In genomic region chr13:92757972-92758585, GRCm38 (mm10) we compare ENCODE assay signal across 21 mouse cellular contexts. TPM values are rescaled to one million over a fixed set of nuclear protein-coding genes. Genes with fewer than 3 reads are reported as not detected.
DNase-seq lines count a peak whose midpoint lies in the region; ATAC-seq lines count a peak whose summit lies in the region.
"Had no signal": no experiment of that assay in that cellular context is flagged by ENCODE, and none has a peak within 500 bp of the region (broad histone marks: within the 10 kb centered on the region; RNA-seq: fewer than 3 reads in every experiment).

No protein-coding gene starts in this region.

- peaks cover 45% of the 10 kb centered on the region; the same call in 1 of the 2 replicates for H3K36me3 ChIP-seq in heart, embryonic 10.5 days
- H3K36me3 ChIP-seq in heart, embryonic 14.5 days (ENCODE audit: control insufficient read depth, insufficient read depth, low read length), result 0 out of 2 replicates have a peak, but pooled peaks cover 8% of the 10 kb centered on the region
- no peaks in the 10 kb centered on the region for H3K36me3 ChIP-seq in heart, embryonic 16.5 days (ENCODE audit: control insufficient read depth, insufficient read depth)
- no peaks in the 10 kb centered on the region for H3K36me3 ChIP-seq in limb, embryonic 10.5 days
- H3K36me3 ChIP-seq: embryonic facial prominence, embryonic 13.5 days; forebrain, embryonic 12.5 days; hindbrain, embryonic 10.5 days; intestine, embryonic 15.5 days had no signal

- H3K4me3 ChIP-seq in heart, embryonic 10.5 days, result peak overlapping the region; percentile 19; the same call in 1 of the 2 replicates
- no peak overlapping the region for H3K4me3 ChIP-seq in heart, embryonic 14.5 days (ENCODE audit: control insufficient read depth in 1 of 2, insufficient read depth in 1 of 2, low read depth in 1 of 2, low read length in 2 of 2)
- no peak overlapping the region for H3K4me3 ChIP-seq in heart, embryonic 16.5 days (ENCODE audit: low read length)
- no peak overlapping the region for H3K4me3 ChIP-seq in limb, embryonic 10.5 days
- H3K4me3 ChIP-seq: embryonic facial prominence, embryonic 13.5 days; forebrain, embryonic 12.5 days; hindbrain, embryonic 10.5 days; intestine, embryonic 15.5 days had no signal

- intact Hi-C loops in heart, postnatal 25 days (cut with DNase I), result loop anchor here (5.0 to 10.0 kb wide), 4 partner anchors 107 to 857 kb away; partner anchors contain the start of gene Cmya5

- ATAC-seq in heart, embryonic 14.5 days (ENCODE audit: insufficient number of reproducible peaks, insufficient read depth, low FRiP score, low read depth), result no peak
- peak; percentile 80 for ATAC-seq in heart, embryonic 16.5 days (replicated peaks; ENCODE audit: extremely low read depth, insufficient read depth, low FRiP score)
- ATAC-seq: activated CD4-positive, CD25-positive, alpha-beta regulatory T cell, adult 4 months; forebrain, embryonic 16.5 days; intestine, embryonic 15.5 days; Patski had no signal

- peaks cover 25% of the 10 kb centered on the region for H3K4me1 ChIP-seq in heart, embryonic 10.5 days
- peaks cover 19% of the 10 kb centered on the region in 2 experiments for H3K4me1 ChIP-seq in heart, embryonic 14.5 days (ENCODE audit: control insufficient read depth in 2 of 2, insufficient read depth in 2 of 2, low read length in 2 of 2)
- H3K4me1 ChIP-seq in heart, embryonic 16.5 days (ENCODE audit: control insufficient read depth, insufficient read depth, low read length), result peaks cover 13% of the 10 kb centered on the region
- no peaks in the 10 kb centered on the region for H3K4me1 ChIP-seq in limb, embryonic 10.5 days
- H3K4me1 ChIP-seq: embryonic facial prominence, embryonic 13.5 days; forebrain, embryonic 12.5 days; hindbrain, embryonic 10.5 days; intestine, embryonic 15.5 days had no signal

- H3K9me3 ChIP-seq in heart, embryonic 10.5 days, result no peaks in the 10 kb centered on the region
- H3K9me3 ChIP-seq in heart, embryonic 14.5 days (ENCODE audit: control insufficient read depth, low read length), result no peaks in the 10 kb centered on the region
- no peaks in the 10 kb centered on the region for H3K9me3 ChIP-seq in heart, embryonic 16.5 days (replicated peaks; ENCODE audit: control insufficient read depth, low read length)
- no peaks in the 10 kb centered on the region for H3K9me3 ChIP-seq in limb, embryonic 10.5 days (replicated peaks)
- H3K9me3 ChIP-seq: embryonic facial prominence, embryonic 13.5 days; forebrain, embryonic 12.5 days; hindbrain, embryonic 10.5 days; intestine, embryonic 15.5 days had no signal

- peak; percentile 87 for DNase-seq in heart, embryonic 10.5 days (ENCODE audit: low spot score)
- no peak for DNase-seq in heart, adult 8-10 months (ENCODE audit: low spot score)
- no peak for DNase-seq in heart, postnatal 25 days (ENCODE audit: low spot score)
- DNase-seq in limb, embryonic 10.5 days (ENCODE audit: low spot score), result no peak
- DNase-seq: adrenal gland, postnatal 14 days; cerebellum, adult 11-12 months; cerebellum, adult 9-10 months; cerebellum, postnatal 25 days; gastrocnemius, postnatal 10 days; kidney, adult 2 months had no signal

- H3K27me3 ChIP-seq in heart, embryonic 10.5 days (ENCODE audit: insufficient read depth, poor library complexity, severe bottlenecking), result peaks cover 33% of the 10 kb centered on the region
- H3K27me3 ChIP-seq in heart, embryonic 14.5 days (ENCODE audit: control insufficient read depth, insufficient read depth, low read length), result no peaks in the 10 kb centered on the region
- no peaks in the 10 kb centered on the region for H3K27me3 ChIP-seq in heart, embryonic 16.5 days (ENCODE audit: control insufficient read depth, insufficient read depth, low read length)
- no peaks in the 10 kb centered on the region; the same call in 1 of the 2 replicates for H3K27me3 ChIP-seq in limb, embryonic 10.5 days (ENCODE audit: low read depth, poor library complexity, severe bottlenecking)
- H3K27me3 ChIP-seq: CH12.LX; embryonic facial prominence, embryonic 13.5 days; forebrain, embryonic 12.5 days; intestine, embryonic 15.5 days had no signal

- peak overlapping the region; percentile 72 for H3K27ac ChIP-seq in heart, embryonic 10.5 days
- H3K27ac ChIP-seq in heart, embryonic 14.5 days (replicated peaks in 1 of 2; ENCODE audit: control insufficient read depth in 1 of 2, insufficient read depth in 1 of 2, low read depth in 2 of 2, low read length in 2 of 2), result peak overlapping the region; percentile 25 to 53
- H3K27ac ChIP-seq in heart, embryonic 16.5 days (ENCODE audit: low read length), result peak overlapping the region; percentile 64
- no peak overlapping the region for H3K27ac ChIP-seq in limb, embryonic 10.5 days
- H3K27ac ChIP-seq: embryonic facial prominence, embryonic 13.5 days; forebrain, embryonic 12.5 days; hindbrain, embryonic 10.5 days; hindbrain, embryonic 14.5 days; intestine, embryonic 15.5 days had no signal

- WGBS in heart, embryonic 10.5 days, result 20% methylated on average over 12 of the region's 12 CpGs
- WGBS in heart, embryonic 14.5 days, result 14% methylated on average over 12 of the region's 12 CpGs
- WGBS in heart, embryonic 16.5 days, result 28% methylated on average over 12 of the region's 12 CpGs
- 88% methylated on average over 12 of the region's 12 CpGs for WGBS in limb, embryonic 10.5 days

- no peak overlapping the region for H3K9ac ChIP-seq in heart, embryonic 14.5 days (ENCODE audit: low read length)
- H3K9ac ChIP-seq in heart, embryonic 16.5 days (ENCODE audit: low read length), result no peak overlapping the region
- H3K9ac ChIP-seq: embryonic facial prominence, embryonic 13.5 days; forebrain, embryonic 12.5 days; hindbrain, embryonic 14.5 days; intestine, embryonic 15.5 days had no signal

- H3K4me2 ChIP-seq in heart, embryonic 14.5 days (ENCODE audit: low read length), result peak overlapping the region; percentile 28; the same call in 1 of the 2 replicates
- no peak overlapping the region for H3K4me2 ChIP-seq in heart, embryonic 16.5 days (ENCODE audit: low read depth, low read length)
- H3K4me2 ChIP-seq: embryonic facial prominence, embryonic 13.5 days; forebrain, embryonic 12.5 days; hindbrain, embryonic 14.5 days; intestine, embryonic 15.5 days had no signal

RNA-seq across cellular contexts. Expression of gene Thbs4, which starts 36.5 kb away (rescaled TPM):
- polyA plus RNA-seq in heart, embryonic 10.5 days (2016; fragmentation: Nextera tagmentation; extraction: Ambion mirVana), result 38.0 and 59.9 TPM in 2 replicates
- total RNA-seq in heart, adult 8-10 months (2022), result 1 to 10 TPM; 4.5 to 7.9 (median 6.6) TPM
- 36.0 and 36.8 TPM in 2 replicates for polyA plus RNA-seq in heart, embryonic 14.5 days (2014; fragmentation: Nextera tagmentation; extraction: Ambion mirVana)
- total RNA-seq in heart, postnatal 25 days (2021), result 1 to 10 TPM; 3.9 to 6.0 TPM
- 33.5 and 37.5 TPM in 2 replicates for polyA plus RNA-seq in heart, embryonic 16.5 days (2015; fragmentation: Nextera tagmentation; extraction: Ambion mirVana)
- polyA plus RNA-seq in limb, embryonic 10.5 days (2016; fragmentation: Nextera tagmentation; extraction: Ambion mirVana), result 1.2 TPM in 2 replicates
- total RNA-seq: CH12.LX had no signal
- polyA plus RNA-seq: activated CD4-positive, CD25-positive, alpha-beta regulatory T cell, adult 4 months; Patski had no signal

Comparison
In these comparisons a context has a peak if more than half of its experiments do, and no peak if none do; other contexts are left out.
1. RNA of gene Thbs4, which starts 36.5 kb away (polyA plus RNA-seq): 38.0 to 59.9 TPM in heart, embryonic 10.5 days, 33.5 to 37.5 TPM in heart, embryonic 16.5 days and 36.0 to 36.8 TPM in heart, embryonic 14.5 days; 1.2 TPM in limb, embryonic 10.5 days; every median in the first group is over 10 times any median in the second.